Mouse (Mus musculus) small intestine, adult 10 weeks (tissue): Measurements from ENCODE around the gene Ppm1e. TPM values are rescaled to one million over a fixed set of nuclear protein-coding genes. Genes with fewer than 3 reads are reported as not detected.

Experiments
- polyA plus RNA-seq: library from polyadenylated mRNA; stranded (reverse); fragments of 350-450 nt; fragmentation: Illumina TruSeq; extraction: RNeasy Lipid Tissue Mini Kit (QIAGEN cat#74804); gene quantifications from one replicate; pipeline ENCODE4 v1.2.3, GENCODE M21; 2014; ENCODE audit warnings: low replicate concordance

The Ppm1e gene
- polyA plus RNA-seq = 4.5 TPM

GRCm38 (mm10) chr11:87358331-87359261, at the start of gene Ppm1e:
Gene Ppm1e, minus strand, starts transcription at chr11:87359023.

DNA sequence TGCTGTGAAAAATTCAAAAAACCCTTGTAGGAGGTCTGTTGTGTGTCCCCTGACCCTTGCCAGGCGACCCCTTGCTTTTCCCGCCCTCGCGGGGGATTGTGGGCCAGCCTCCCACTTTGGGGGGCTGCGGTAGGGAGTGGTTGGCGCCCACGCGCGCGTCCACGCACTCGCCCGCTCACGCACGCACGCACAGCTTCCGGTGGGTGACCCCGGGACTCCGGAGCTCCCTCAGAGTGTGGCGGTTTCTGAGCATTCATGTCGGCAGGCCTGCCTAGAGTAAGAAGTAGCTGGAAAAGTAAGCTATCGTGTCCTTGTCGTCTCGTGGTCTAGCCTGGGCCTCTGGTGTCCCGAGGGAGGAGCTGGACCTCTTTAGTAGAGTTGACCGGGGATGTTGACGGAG, 46.1 kb upstream of the Ppm1e start, which contains the start of the genes Rad51c and Tex14:
TSS of gene Rad51c (minus strand) at position 79 of the 400 bp plus-strand sequence.
TSS of gene Tex14 (plus strand) at position 190 of the 400 bp plus-strand sequence.

Other genes starting within 250 kb of the Ppm1e start
- gene Ska2, start 249.8 kb downstream of the Ppm1e start, polyA plus RNA-seq = 23.0 TPM
- gene Trim37, start 231.9 kb downstream of the Ppm1e start, polyA plus RNA-seq = 13.2 TPM
- 2.2 TPM for gene Rad51c, start 45.9 kb upstream of the Ppm1e start, polyA plus RNA-seq
- gene Tex14, start 46.0 kb upstream of the Ppm1e start, polyA plus RNA-seq = 3.7 TPM
- gene Gm11492, start 207.6 kb upstream of the Ppm1e start, polyA plus RNA-seq = not detected
- gene Sept4, start 209.9 kb upstream of the Ppm1e start, polyA plus RNA-seq = 5.0 TPM
- 74.5 TPM for gene Mtmr4, start 233.1 kb upstream of the Ppm1e start, polyA plus RNA-seq